Mouse (Mus musculus): ENCODE measurements around the gene Fbxo46. TPM values are rescaled to one million over a fixed set of nuclear protein-coding genes. Genes with fewer than 3 reads are reported as not detected.

Gene Fbxo46
- polyA plus RNA-seq, 1 experiment from 2014 or later: 11.6 TPM

DNA sequence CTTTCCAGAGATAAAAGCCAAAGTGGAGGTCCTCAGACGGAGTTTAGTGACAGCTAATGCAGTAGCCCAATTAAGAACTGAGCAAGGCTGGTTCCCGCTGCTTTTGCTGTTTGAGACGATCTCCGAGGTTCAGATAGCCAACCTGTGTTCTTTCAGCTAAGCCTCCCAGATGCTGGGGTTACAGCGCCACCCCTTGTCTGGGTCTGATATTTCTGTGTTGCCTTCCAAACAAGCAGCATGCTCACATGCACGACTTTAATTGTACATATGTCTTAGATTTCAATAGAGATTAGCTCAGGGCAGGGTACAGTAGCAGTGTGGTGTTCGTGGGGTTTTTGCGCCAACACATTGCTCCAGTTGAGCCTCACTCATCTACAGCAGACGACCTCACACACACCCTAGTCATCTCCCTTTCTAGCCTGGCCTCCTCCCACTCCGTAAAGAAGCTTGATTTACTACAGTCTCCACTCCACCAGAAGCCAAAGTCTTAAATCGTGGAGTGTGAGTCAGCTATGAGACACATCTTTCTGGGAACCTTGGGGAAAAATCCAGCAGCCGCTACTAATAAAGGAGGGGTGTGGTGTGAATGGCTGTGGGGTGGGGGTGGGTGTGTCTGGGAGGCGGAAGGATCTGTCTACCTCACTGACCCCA is 36.3 kb downstream of the Fbxo46 start:
- Histone ChIP-seq H3K4me3 (ENCODE audit: low read depth, low read length) (no peak overlapping the region), H3K36me3 (ENCODE audit: insufficient read depth) (peaks cover 38% of the 10 kb centered on the region), H3K9me3 (ENCODE audit: low read depth, low read length) (no peaks in the 10 kb centered on the region), H3K4me2 (no peak overlapping the region), H3K27ac (ENCODE audit: low read depth) (no peak overlapping the region), H3K4me1 (ENCODE audit: insufficient read depth) (no peaks in the 10 kb centered on the region), H3K9ac (no peak overlapping the region), H3K27me3 (ENCODE audit: insufficient read depth, low read length) (peaks cover 15% of the 10 kb centered on the region)
- ATAC-seq (ENCODE audit: insufficient read depth) (no peak), DNase-seq (no peak)
- TF ChIP-seq CTCF (IDR thresholded peaks at IDR 0.05; ENCODE audit: low read depth): no peak; the same call in 1 of the 2 replicates
- 53% methylated on average over 13 of the region's 13 CpGs for WGBS

DNA sequence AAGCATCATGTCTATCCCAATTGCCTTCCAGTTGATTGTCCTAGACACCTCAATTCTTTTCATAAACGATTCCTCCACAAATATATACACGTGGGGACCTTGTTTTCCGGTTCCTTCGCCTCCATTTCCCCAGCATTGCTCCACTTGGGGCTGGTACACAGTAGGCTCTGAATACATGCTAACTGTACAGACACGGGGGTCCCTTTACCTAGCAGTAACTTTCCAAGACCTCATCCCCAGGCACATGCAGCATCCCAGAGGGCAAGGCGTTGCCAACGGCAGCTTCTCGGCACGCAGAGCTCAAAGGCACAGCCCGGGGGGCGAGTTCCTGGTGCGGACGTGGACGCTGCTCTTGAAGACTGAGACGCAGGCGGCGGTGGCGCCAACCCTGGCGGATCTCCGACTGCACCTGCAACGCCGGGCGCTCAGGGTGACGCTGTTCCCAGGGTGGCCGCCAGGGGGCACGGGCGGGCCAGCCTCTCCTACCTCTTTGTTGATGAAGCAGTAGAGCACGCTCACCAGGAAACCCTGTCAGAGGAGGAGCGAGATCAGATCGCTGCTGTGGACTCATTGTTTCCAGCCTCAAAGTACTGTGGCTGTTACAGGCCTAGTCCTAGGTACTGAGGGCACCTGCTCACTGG is 37.6 kb downstream of the Fbxo46 start:
- Histone ChIP-seq H3K27me3 (ENCODE audit: insufficient read depth, low read length) (peaks cover 15% of the 10 kb centered on the region), H3K4me3 (ENCODE audit: low read depth, low read length) (no peak overlapping the region; the same call in 1 of the 2 replicates), H3K36me3 (ENCODE audit: insufficient read depth) (peaks cover 26% of the 10 kb centered on the region), H3K4me2 (peak overlapping the region; percentile 48), H3K9ac (no peak overlapping the region; the same call in 1 of the 2 replicates), H3K4me1 (ENCODE audit: insufficient read depth) (no peaks in the 10 kb centered on the region), H3K9me3 (ENCODE audit: low read depth, low read length) (no peaks in the 10 kb centered on the region), H3K27ac (ENCODE audit: low read depth) (no peak overlapping the region)
- peak; percentile 95 for TF ChIP-seq CTCF (IDR thresholded peaks at IDR 0.05; ENCODE audit: low read depth)
- WGBS: 5% methylated on average over 30 of the region's 30 CpGs
- peak; percentile 55 for ATAC-seq (ENCODE audit: insufficient read depth)
- DNase-seq: peak; percentile 88

DNA sequence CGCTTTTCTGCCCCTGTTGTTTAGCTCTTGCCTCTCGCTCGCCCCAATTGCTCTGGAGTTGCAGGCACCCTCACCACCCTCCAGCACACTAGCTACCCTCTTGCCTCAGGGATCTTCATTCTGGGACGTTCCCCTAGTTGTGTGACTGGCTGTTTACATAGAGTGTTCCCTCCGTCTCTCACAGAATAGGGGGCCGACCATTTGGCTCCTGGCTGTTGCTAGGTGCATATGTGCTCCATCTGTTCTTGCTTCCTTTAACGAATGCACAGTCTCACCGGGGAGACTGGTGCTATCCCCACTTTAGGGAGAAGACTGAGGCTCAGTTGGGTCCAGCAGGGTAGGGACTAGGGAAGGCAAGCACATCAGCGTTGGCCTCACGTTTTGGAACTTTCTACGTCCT is 38.9 kb downstream of the Fbxo46 start:
- peaks cover 13% of the 10 kb centered on the region for H3K36me3 ChIP-seq (ENCODE audit: insufficient read depth)
- no peak for ATAC-seq (ENCODE audit: insufficient read depth)
- WGBS: 54% methylated on average over 11 of the region's 11 CpGs

DNA sequence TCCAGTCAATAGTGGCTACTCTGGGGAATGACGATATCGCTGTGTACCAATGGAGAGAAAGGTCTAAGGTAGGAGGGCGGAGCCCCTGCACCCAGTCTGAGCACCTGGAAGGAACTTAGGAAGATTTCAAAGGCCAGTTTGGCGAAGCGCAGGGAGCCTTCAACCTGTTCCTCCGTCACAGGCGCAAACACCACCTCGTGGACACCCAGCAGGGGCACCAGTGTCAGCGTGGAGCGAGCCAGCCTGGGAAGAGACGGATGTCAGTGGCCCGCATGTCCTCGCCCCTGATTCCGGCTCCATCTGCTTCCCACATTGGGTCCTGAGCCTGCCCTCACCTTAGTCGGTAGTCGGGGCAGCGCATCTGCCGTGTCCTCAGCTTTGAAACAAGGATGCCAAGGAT is 39.8 kb downstream of the Fbxo46 start:
- DNase-seq: no peak
- peak overlapping the region; percentile 70 for H3K4me2 ChIP-seq
- TF ChIP-seq CTCF (IDR thresholded peaks at IDR 0.05; ENCODE audit: low read depth): peak; percentile 15; the same call in 1 of the 2 replicates
- H3K4me3 ChIP-seq (ENCODE audit: low read depth, low read length): peak overlapping the region; percentile 36; the same call in 1 of the 2 replicates
- no peak for ATAC-seq (ENCODE audit: insufficient read depth)
- H3K36me3 ChIP-seq (ENCODE audit: insufficient read depth): 0 out of 2 replicates have a peak, but pooled peaks cover 5% of the 10 kb centered on the region
- no peak overlapping the region for H3K9ac ChIP-seq
- no peaks in the 10 kb centered on the region for H3K4me1 ChIP-seq (ENCODE audit: insufficient read depth)
- H3K9me3 ChIP-seq (ENCODE audit: low read depth, low read length): no peaks in the 10 kb centered on the region
- H3K27ac ChIP-seq (ENCODE audit: low read depth): no peak overlapping the region
- H3K27me3 ChIP-seq (ENCODE audit: insufficient read depth, low read length): peaks cover 15% of the 10 kb centered on the region
- WGBS: 11% methylated on average over 18 of the region's 18 CpGs

More for the DNA sequence above, 38.9 kb downstream of the Fbxo46 start:
- Histone ChIP-seq H3K4me1 (ENCODE audit: insufficient read depth) (no peaks in the 10 kb centered on the region), H3K27ac (ENCODE audit: low read depth) (no peak overlapping the region), H3K4me3 (ENCODE audit: low read depth, low read length) (no peak overlapping the region), H3K4me2 (no peak overlapping the region), H3K9me3 (ENCODE audit: low read depth, low read length) (no peaks in the 10 kb centered on the region), H3K27me3 (ENCODE audit: insufficient read depth, low read length) (peaks cover 15% of the 10 kb centered on the region), H3K9ac (no peak overlapping the region)
- no peak for TF ChIP-seq CTCF (IDR thresholded peaks at IDR 0.05; ENCODE audit: low read depth)
- DNase-seq: no peak

DNA sequence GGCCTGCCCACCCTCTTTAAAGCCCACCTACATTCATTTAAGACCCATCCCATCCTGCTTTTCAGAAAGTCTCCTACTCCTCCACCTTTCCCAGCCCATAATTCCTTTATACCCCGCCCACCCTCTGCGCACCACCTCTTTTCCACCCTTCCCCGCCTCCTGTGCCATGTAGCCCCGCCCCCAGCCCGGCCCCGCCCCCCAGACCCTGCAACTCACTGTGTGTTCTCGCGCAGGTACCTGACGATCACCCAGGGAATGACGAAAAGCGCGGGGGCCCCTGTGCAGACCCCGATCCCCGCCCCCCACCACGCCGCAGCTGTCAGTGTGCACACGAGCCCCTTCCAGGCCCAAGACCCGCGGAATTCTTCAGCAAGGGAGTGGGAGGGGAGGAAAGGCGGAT is 40.5 kb downstream of the Fbxo46 start:
- ATAC-seq (ENCODE audit: insufficient read depth): peak; percentile 13; the same call in 1 of the 2 replicates

DNA sequence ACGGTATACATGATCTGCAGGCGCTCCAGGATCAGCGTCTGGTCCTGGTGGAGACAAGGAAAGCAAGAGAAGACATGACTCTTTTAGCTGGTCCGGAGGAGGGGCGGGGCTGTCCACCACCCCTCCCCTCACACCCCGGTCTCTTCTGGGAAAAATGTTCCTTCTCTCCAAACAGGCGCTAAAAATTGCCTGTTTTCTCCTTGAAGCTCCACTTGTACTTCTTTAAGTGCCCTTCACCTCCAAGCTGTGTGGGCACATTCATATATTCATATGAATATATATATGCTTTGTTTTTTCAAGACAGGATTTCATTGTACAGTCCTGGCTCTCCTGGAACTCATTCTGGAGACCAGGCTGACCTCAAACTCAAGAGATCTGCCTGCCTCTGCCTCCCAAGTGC is 43.3 kb downstream of the Fbxo46 start:
- no peak overlapping the region for H3K27ac ChIP-seq (ENCODE audit: low read depth)
- H3K9ac ChIP-seq: no peak overlapping the region
- DNase-seq: no peak
- no peak for ATAC-seq (ENCODE audit: insufficient read depth)
- TF ChIP-seq CTCF (IDR thresholded peaks at IDR 0.05; ENCODE audit: low read depth): no peak
- WGBS: 67% methylated on average over 7 of the region's 7 CpGs
- H3K4me3 ChIP-seq (ENCODE audit: low read depth, low read length): no peak overlapping the region
- peaks cover 3% of the 10 kb centered on the region; the same call in 1 of the 2 replicates for H3K9me3 ChIP-seq (ENCODE audit: low read depth, low read length)
- peaks cover 22% of the 10 kb centered on the region for H3K27me3 ChIP-seq (ENCODE audit: insufficient read depth, low read length)
- H3K4me2 ChIP-seq: no peak overlapping the region
- H3K36me3 ChIP-seq (ENCODE audit: insufficient read depth): no peaks in the 10 kb centered on the region
- H3K4me1 ChIP-seq (ENCODE audit: insufficient read depth): peaks cover 5% of the 10 kb centered on the region; the same call in 1 of the 2 replicates

More for the DNA sequence above, 40.5 kb downstream of the Fbxo46 start:
- Histone ChIP-seq H3K4me1 (ENCODE audit: insufficient read depth) (peaks cover 5% of the 10 kb centered on the region; the same call in 1 of the 2 replicates), H3K27me3 (ENCODE audit: insufficient read depth, low read length) (peaks cover 21% of the 10 kb centered on the region), H3K4me3 (ENCODE audit: low read depth, low read length) (peak overlapping the region; percentile 36), H3K9me3 (ENCODE audit: low read depth, low read length) (no peaks in the 10 kb centered on the region), H3K4me2 (peak overlapping the region; percentile 70), H3K9ac (peak overlapping the region; percentile 32; the same call in 1 of the 2 replicates), H3K36me3 (ENCODE audit: insufficient read depth) (no peaks in the 10 kb centered on the region), H3K27ac (ENCODE audit: low read depth) (no peak overlapping the region)
- peak; percentile 43 for DNase-seq
- no peak for TF ChIP-seq CTCF (IDR thresholded peaks at IDR 0.05; ENCODE audit: low read depth)
- 1% methylated on average over 20 of the region's 20 CpGs for WGBS

DNA sequence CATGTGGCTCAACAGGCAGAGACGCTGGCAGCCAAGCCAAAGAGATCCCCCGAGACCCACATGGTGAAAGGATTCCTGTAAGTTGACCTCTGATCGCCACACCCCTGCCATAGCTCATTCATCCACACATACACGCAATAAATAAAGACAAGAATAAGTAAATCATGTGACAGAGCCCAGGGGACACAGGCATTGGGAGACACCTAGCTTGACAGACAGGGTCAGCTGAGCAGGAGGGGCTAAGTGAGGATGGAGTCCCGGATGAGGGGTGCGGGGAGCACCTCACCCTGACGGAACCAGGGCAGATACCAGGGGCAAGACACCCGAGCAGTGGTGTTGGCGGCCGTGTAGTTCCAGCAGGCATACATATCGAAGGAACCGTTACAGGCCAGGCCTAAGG is 44.1 kb downstream of the Fbxo46 start:
- TF ChIP-seq CTCF (IDR thresholded peaks at IDR 0.05; ENCODE audit: low read depth): no peak
- Histone ChIP-seq H3K27me3 (ENCODE audit: insufficient read depth, low read length) (peaks cover 22% of the 10 kb centered on the region), H3K9ac (no peak overlapping the region), H3K27ac (ENCODE audit: low read depth) (no peak overlapping the region), H3K4me3 (ENCODE audit: low read depth, low read length) (0 out of 2 replicates have a peak overlapping the region, but pooled peaks have one; percentile 13), H3K36me3 (ENCODE audit: insufficient read depth) (no peaks in the 10 kb centered on the region), H3K9me3 (ENCODE audit: low read depth, low read length) (peaks cover 3% of the 10 kb centered on the region; the same call in 1 of the 2 replicates), H3K4me1 (ENCODE audit: insufficient read depth) (peaks cover 5% of the 10 kb centered on the region; the same call in 1 of the 2 replicates), H3K4me2 (peak overlapping the region; percentile 44)
- 21% methylated on average over 12 of the region's 12 CpGs for WGBS
- ATAC-seq (ENCODE audit: insufficient read depth) (no peak), DNase-seq (no peak)

All from lung, embryonic 14.5 days (tissue).